Comparison of ENCODE assay signal across 33 mouse cellular contexts in the genomic region with DNA sequence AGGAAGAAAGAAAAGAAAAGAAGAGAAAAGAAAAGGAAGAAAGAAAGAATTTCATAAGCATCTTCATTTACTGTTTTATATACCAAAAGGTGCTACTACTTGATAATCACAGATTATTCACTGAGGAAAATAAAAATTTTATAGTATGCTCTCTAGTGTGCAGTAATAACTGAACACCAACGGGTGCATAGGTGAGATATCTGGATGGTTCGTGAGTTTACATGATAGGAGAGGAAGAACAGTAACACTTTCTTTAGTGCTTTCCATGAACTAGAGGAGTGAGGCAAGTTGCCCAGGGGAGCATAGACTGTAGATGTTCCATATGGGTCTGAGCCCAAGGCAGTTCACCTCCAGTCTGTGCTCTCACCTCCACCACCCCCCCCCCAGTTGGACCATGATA.
"Had no signal": no experiment of that assay in that cellular context is flagged by ENCODE, and none has a peak within 500 bp of the region (broad histone marks: within the 10 kb centered on the region; RNA-seq: fewer than 3 reads in every experiment).

No protein-coding gene starts in this region.

- H3K36me3 ChIP-seq: heart, embryonic 10.5 days; heart, embryonic 12.5 days; heart, embryonic 13.5 days; heart, embryonic 15.5 days; hindbrain, embryonic 10.5 days; hindbrain, embryonic 12.5 days; hindbrain, embryonic 13.5 days; hindbrain, embryonic 15.5 days; intestine, embryonic 15.5 days had no signal

- H3K4me2 ChIP-seq: heart, embryonic 11.5 days; heart, embryonic 12.5 days; heart, embryonic 13.5 days; heart, embryonic 15.5 days; hindbrain, embryonic 12.5 days; hindbrain, embryonic 13.5 days; hindbrain, embryonic 14.5 days; hindbrain, embryonic 15.5 days; intestine, embryonic 15.5 days had no signal

- H3K9ac ChIP-seq: heart, embryonic 12.5 days; heart, embryonic 13.5 days; heart, embryonic 15.5 days; hindbrain, embryonic 12.5 days; hindbrain, embryonic 13.5 days; hindbrain, embryonic 14.5 days; hindbrain, embryonic 15.5 days; intestine, embryonic 15.5 days had no signal

- H3K9me3 ChIP-seq: heart, embryonic 10.5 days; heart, embryonic 12.5 days; heart, embryonic 13.5 days; heart, embryonic 15.5 days; hindbrain, embryonic 10.5 days; hindbrain, embryonic 12.5 days; hindbrain, embryonic 13.5 days; hindbrain, embryonic 15.5 days; intestine, embryonic 15.5 days had no signal

- H3K4me3 ChIP-seq: heart, embryonic 10.5 days; heart, embryonic 12.5 days; heart, embryonic 13.5 days; heart, embryonic 15.5 days; hindbrain, embryonic 10.5 days; hindbrain, embryonic 12.5 days; hindbrain, embryonic 13.5 days; hindbrain, embryonic 15.5 days; intestine, embryonic 15.5 days; layer of hippocampus, adult 2 months had no signal

- H3K27ac ChIP-seq: heart, embryonic 10.5 days; heart, embryonic 13.5 days; heart, embryonic 15.5 days; hindbrain, embryonic 10.5 days; hindbrain, embryonic 12.5 days; hindbrain, embryonic 13.5 days; hindbrain, embryonic 14.5 days; hindbrain, embryonic 15.5 days; hindbrain, postnatal 0 days; intestine, embryonic 15.5 days; kidney, postnatal 0 days; layer of hippocampus, adult 2 months had no signal

- DNase-seq: heart, postnatal 10 days; heart, postnatal 14 days; heart, postnatal 36 days; heart, postnatal 4 days; kidney, adult 11 months; kidney, adult 18-20 months; kidney, adult 2 months; kidney, adult 8-10 months; kidney, adult 9 months; kidney, postnatal 10 days; kidney, postnatal 14 days; kidney, postnatal 25 days; kidney, postnatal 36 days; kidney, postnatal 4 days; layer of hippocampus, adult 9-11 months; layer of hippocampus, postnatal 36 days had no signal

- H3K27me3 ChIP-seq: heart, embryonic 12.5 days; heart, embryonic 13.5 days; heart, embryonic 15.5 days; intestine, embryonic 15.5 days had no signal

- ATAC-seq: hindbrain, embryonic 16.5 days; hindbrain, postnatal 0 days; intestine, embryonic 15.5 days; intestine, embryonic 16.5 days; intestine, postnatal 0 days had no signal

- H3K4me1 ChIP-seq: heart, embryonic 10.5 days; heart, embryonic 12.5 days; heart, embryonic 13.5 days; heart, embryonic 15.5 days; hindbrain, embryonic 12.5 days; hindbrain, embryonic 13.5 days; hindbrain, embryonic 15.5 days; intestine, embryonic 15.5 days had no signal
